Mouse (Mus musculus): ENCODE data around the gene Fgfr2.

DNA sequence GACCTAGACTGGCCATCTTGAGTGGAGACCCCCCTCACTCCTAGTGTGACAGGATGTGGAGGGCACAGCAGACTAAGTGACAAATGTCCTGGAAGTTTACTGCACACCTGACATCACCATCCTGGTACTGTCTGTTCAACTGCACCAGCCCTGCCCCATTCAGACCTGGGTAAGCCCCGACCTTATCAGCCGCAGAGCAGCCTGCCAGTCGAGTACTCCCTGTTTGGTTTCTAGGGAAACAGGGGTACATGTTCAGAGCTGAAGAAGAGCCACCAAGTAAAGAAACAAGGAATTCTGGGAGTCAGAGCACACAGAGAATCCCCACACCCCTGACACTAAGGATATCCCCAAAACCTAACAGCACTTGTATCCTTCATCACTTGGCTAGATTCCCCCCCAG lies 861.3 kb downstream of the Fgfr2 start:
- TF ChIP-seq CTCF (conservative IDR thresholded peaks at IDR 0.05; ENCODE audit: insufficient read depth, insufficient read length, low read depth, low read length) (no peak), POLR2A (IDR thresholded peaks at IDR 0.05; ENCODE audit: low read depth, low read length) (no peak)

Data from kidney, adult 2 months (tissue).